Mouse (Mus musculus) gastrocnemius, postnatal 4 days (tissue): Measurements from ENCODE around the gene Mtx3. TPM values are rescaled to one million over a fixed set of nuclear protein-coding genes. Genes with fewer than 3 reads are reported as not detected.
"Not testable (repeated sequence)": the region's sequence is repeated elsewhere in the genome, so short reads cannot be mapped to it uniquely, and the experiment has no call there.

Experiments
- DNase-seq, 2 experiments: peaks; one replicate each; pipeline ENCODE4 v3.0.0; 2021 to 2022; ENCODE audit warnings: low spot score in 2 of 2, mixed read lengths in 2 of 2
- long read RNA-seq, 2 experiments: library from polyadenylated mRNA; stranded (forward); transcript quantifications; one replicate each; pipeline ENCODE4 v2.0.0; 2021
- total RNA-seq, 2 experiments: library from RNA; stranded (reverse); gene quantifications; 2 replicates each; pipeline ENCODE4 v1.2.3; 2021

Mtx3 gene
- total RNA-seq, result 10 to 100 TPM; 13.7 to 14.9 TPM
- long read RNA-seq, experiment 1, result 0 reads
- long read RNA-seq, experiment 2, partial matches to known transcripts, result 0 of 3 reads
- long read RNA-seq, experiment 2, other reads (novel, unspliced or antisense), result 3 of 3 reads

DNA sequence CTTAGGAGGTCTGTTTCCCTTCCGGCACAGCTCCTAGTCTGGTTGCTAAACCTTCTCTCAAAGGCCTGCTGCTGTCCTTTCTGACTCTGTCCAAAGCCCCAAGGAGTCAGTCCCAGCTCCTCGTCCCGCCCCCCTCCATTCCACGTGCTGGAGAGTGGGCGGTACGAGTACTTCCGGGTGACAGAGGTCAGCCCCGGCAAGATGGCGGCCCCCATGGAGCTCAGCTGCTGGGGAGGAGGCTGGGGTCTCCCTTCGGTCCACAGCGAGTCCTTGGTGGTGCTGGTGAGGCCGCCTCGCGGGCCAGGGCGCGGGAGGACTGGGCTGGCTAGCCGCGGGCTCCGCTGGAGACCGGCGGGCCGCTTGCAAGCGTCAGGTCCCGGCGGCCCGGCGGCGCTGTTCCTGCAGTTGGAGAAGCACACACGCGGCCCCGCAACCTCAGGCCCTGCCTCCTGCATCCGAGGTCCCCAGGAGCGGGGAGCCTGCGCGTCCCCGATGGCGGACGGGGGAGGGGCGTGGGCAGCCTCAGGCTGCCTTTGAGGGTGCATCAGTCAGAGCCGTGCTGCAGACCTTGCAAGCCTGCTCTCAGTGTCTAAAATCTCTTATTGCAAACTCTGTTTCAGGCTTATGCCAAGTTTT is at the start of gene Mtx3:
Gene Mtx3, plus strand, starts transcription at position 175 of the 636 bp plus-strand sequence.
- DNase-seq, result peak; percentile 77 to 89

DNA sequence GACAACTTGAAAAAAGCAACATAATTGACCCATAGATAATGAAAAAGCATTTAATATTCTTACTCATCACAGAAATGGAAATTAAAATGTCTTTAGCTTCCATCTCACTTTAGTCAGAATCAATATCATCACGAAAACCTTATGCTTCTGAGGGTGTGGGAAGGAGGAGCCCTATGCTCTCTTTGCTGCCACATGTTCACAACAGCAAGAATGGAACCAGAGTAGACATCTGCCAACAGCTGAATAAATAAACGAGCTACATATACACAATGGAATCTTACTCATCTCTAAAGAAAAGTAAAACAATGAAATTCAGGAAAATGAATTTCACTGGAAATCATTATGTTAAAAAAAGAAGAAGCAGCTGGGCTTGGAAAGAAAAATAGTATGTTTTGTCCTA is 45.7 kb upstream of the Mtx3 start:
- no peak for DNase-seq

DNA sequence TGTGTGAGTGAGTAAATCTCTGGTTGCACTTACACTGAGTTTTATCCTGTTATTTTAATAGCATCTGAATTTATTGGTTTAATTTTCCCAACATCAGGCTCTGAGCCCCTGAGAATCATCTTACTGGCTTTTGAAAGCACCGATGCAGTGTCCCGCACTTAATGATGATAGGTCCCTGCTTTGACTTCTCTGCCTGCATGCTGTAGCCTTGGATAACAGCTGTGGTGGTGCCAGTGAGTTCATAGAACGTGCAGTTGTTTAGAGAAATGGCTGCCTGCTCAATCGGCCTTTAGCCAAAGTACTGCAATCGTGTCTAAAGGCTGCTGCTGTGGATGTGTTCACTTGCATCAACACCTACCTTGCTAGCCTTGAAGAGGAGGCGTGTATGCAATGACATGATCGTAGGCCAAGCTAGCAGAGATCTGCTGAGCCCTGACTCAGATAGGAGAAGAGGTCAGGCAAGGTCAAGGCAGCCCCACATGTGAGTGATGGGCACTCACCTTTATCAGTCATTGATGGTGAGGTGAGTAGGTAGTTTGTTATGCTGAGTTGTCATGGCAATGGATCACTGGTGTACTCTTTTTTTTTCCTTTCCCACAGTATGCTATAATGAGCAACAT is 45.1 kb upstream of the Mtx3 start:
- no peak for DNase-seq

DNA sequence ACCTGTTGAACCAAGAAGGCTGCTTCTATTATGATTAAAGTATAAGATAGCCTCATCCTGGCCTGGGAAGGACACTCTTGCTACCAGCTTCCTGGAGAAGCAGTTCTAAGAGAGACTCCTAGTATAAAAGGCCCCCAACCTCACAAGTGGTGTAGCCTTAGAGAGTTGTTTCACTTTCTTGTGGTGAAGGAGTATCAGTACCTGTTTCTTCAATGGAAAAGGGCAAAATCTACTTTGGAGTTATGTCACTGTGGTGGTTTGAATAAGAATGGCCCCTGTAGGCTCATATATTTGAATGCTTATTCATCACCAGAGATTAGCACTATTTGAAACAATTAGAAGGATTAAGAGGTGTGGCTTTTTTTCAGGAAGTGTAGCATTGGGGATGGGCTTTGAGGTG is 37.8 kb upstream of the Mtx3 start:
- DNase-seq, result no peak

DNA sequence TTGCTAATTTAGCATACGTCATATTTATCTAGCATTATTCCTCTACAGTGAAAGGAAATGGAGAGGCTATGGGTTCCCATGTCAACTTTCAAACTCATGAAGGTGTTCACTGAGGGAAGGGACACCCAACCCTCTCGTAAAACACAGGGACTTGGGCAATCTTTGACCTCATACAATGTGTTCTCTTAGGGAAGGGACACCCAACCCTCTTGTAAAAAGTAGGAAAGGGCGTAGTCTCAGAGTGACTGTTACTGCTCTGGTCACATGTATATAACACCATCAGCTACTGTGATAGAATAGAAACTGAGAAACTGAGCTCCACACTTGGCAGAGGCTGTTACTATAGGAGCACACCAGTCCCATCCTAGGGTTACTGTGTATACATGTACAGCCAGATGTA is 36.7 kb upstream of the Mtx3 start:
- no peak for DNase-seq

DNA sequence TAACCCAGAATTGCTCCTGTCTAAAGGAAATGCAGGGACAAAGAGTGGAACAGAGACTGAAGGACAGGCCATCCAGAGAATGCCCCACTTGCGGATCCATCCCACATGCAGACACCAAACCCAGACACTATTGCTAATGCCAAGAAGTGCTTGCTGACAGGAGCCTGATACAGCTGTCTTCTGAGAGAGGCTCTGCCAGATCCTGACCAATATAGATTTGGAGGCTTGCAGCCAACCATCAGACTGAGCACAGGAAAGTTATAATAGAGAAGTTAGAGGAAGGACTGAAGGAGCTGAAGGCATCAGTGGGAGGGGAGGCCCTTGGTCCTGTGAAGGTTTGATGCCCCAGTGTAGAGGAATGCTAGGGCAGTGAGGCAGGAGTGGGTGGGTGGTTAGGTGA is 34.0 kb upstream of the Mtx3 start:
- DNase-seq, result not testable (repeated sequence)

DNA sequence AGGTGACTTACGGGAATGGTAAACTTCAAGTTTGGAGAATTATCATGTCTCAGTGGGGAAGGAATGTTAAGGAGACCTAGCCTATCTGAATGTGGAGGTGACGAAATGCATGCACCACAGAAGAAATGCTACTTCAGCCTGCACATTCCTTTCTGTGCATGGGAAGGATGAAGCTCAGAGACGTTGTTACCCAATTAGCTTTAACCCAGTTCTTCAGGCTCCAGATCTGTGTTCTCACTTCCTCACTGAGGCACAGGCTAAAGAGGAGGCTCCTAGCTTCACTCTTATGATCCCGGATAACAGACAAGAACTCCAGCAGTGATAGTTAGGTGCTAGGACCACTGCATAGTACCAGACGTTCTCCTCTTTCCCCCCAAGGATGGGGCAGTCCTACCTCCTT is 28.2 kb upstream of the Mtx3 start:
- DNase-seq, result no peak

DNA sequence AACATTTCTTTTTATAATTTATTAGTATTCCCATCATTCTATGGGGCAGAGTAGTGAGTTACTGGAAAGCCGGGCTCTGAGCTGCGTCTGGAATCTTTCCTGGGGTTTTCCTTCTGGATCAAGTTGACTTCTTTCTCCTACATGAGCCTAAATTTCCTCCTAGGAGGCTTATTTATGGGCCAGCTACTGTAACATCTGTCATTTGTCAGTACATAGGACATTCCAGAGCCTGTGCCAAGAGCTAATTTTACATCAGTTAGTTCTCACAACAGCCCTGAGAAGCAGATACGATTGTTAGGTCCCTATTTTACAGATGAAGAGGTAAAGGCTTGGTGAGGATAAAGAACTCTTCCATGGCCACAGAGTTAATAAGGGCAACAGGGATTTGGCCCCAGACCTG is 27.2 kb upstream of the Mtx3 start:
- no peak for DNase-seq

DNA sequence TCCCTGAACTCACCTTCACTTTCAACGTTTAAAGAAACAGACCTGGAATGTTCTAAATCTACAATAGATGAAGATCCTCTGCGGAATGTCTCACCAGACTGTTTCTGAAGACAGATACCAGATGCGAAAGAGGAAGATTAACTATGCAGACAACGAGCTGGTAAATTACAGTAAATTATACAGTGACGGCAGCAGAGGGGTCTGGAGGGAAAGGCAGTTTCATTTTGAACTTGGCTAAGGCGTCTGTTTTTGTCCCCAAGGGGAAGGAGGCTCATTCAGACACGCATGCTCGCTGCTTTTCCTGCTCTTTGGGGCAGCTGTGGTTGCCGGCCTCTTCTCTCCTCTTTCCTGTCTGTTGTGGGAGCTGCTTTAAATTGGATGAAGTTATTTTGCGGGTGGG is 15.7 kb upstream of the Mtx3 start:
- peak in 1 of 2 experiments; percentile 21 for DNase-seq

DNA sequence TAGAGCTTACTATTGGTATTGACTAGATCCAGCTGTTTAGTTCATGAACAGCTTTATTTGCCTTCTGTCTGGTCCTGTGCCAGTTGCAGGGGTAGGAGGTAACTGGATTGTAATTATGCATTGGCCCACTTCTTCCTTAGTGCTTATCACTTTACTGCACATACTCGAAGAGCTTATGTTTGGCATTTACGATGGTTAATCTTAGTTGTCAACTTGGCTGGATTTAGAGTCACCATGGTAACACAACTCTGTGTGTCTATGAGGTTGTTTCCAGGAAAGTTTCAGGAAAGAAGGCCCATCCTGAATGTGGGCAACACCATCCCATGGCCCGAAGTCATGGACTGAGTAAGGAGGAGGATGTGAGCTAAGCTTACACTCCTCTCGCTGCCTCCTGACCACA is 11.4 kb upstream of the Mtx3 start:
- DNase-seq, result no peak

DNA sequence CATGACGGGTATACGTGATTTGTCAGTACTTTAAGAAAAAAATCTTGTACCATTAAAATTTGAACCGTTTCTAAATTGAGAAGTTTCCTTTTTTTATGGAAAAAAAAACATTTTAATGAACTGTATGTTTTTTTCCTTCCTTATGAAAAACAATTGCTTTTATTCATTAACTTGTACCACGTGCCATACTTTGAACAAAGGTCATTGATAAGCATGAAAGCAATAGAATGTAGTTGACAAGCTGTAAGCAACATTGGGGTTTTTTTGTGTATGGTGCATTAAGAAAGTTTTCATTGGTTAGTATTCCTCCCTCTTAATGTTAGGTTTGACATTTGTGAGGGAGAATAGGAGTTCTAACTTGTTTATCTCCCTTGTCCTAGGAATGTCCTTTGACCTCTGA is 1.9 kb downstream of the Mtx3 start:
- no peak for DNase-seq

DNA sequence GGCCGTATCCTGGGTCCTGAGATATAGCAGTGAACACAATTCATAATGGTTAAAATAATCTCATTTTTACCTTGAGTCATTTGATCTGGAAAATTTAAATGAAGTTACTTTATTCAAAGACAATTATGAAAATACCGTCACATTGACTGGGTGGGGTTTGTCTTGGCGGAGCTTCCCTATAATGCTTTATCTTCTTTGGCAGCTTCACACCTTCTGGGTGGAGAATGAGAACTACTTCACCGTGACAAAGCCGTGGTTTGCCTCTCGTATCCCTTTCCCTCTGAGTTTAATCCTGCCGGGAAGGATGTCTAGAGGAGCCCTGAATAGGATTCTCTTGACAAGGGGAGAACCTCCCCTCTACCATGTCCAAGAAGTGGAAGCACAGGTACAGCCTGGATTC is 2.8 kb downstream of the Mtx3 start:
- DNase-seq, result no peak

DNA sequence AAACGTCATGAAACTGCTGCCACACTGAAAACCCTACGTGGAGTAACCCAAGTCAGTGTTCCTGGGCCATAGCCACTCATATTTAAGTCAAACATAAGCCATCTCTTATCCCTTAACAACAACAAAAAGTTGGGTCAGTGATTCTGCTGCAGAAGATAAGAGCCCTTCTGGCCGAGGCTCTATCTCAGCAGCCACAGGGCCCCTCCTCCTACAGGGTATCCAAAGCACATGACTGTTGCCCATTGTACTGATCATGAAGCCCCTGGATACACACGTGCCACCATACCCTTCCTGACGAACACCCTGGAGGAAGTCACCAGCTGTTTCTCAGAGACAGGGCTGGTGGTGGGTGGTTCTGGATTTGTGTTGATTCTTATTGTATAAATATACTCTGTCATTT is 3.4 kb downstream of the Mtx3 start:
- no peak for DNase-seq

DNA sequence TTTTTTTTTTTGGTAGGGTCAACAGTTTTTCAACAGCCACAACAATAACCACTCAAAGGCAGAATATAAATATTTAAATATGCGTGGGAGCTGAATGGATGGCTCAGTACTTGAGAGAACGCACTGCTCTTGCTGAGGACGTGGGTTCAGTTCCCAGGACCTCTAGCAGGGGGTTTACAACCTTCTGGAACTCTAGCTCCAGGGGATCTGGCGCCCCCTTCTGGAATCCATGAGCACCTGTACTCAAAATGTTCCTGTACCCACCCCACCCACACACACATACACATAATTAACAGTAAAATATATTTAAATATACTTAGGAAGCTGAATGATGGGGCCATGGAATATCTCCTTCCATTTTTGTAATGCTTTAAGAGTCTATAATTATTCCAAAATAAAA is 11.3 kb downstream of the Mtx3 start:
- DNase-seq, result peak in 1 of 2 experiments; percentile 5

DNA sequence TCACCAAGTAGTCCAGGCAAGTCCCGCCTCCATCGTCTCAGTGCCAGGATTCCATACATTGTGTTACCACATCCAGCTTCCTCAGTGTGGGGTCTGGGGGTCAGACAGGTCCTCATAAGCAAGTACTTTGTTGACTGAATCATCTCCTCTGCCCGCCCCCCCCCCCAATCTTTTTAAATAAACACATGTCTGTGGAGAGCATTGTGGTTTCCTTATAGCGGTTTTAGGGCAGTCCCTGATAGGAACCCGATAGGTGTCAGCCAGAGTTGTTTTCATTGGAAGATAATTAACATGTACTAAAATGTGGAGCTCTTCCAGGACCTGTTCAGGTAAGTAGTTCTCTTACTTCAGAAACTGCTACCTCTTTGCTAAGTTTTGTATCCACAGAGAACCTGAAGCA is 14.2 kb downstream of the Mtx3 start:
- peak in 1 of 2 experiments; percentile 5 for DNase-seq

DNA sequence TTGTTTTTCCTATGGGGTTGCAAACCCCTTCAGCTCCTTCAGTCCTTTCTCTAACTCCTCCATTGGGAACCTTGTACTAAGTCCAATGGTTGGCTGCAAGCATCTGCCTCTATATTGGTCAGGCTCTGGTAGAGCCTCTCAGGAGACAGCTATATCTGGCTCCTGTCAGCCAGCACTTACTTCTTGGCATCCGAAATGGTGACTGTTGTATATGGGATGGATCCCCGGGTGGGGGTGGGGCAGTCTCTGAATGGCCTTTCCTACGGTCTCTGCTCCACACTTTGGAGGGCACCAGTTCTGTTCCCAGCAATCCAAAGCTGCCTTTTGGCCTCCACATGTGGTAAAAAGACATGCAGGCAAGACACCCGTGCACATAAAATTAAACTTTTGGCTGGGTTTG is 15.4 kb downstream of the Mtx3 start:
- DNase-seq, result peak in 1 of 2 experiments; percentile 8

DNA sequence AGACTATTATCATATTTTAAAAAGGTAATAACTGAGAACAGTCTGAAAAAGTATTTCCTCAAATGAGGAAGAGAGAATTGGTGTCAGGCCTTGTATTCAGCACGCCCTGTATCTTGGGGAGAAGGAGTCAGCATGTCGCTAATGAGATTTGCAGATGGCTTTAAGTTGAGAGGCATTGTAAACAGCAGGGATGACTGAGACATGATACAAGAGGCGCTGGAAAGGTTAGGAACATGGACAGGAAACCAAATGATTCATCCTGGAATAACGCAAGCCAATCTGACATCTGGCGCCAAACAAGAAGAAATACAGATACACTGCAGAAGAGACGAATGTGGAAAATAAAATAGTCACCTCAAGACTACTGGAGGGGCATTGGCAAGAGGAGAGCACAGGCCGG is 20.8 kb downstream of the Mtx3 start:
- DNase-seq, result no peak

DNA sequence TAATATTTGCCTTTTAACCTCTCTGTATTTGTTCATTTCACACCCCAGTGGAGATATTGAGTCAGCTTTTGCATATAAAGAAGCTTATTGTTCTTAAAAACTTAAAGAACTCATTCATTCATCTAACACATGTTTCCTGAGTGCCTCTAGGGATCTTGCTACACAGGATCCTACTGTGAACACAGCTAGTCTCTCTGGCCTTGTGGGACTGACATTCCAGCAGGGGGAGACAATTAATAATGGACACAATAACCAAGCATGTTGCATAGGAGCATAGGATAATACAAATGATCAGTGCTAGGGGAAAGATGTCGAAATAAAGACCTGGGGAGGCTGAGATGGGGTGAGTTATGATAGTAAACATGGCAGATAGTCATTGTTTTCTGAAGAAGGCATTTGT is 22.1 kb downstream of the Mtx3 start:
- DNase-seq, result no peak

DNA sequence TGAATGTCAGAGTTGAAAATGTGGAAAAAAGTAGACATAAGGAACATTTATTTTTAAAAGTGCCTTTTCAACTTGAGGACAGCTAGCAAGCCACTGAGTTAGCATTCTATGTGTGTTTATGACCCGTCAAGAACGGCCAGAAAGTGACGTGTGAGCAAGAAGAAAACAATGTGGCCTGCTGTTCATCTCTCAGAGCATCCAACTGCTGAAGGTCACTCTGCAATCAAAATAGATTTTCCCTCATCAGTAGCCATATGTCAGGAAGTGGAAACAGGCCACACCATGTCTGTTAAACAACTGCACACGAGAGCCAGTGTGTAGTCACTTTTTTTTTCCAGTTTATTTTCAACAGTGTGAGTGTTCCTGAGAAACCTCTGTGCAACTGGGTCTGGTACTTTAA is 35.0 kb downstream of the Mtx3 start:
- DNase-seq, result peak in 1 of 2 experiments; percentile 5

DNA sequence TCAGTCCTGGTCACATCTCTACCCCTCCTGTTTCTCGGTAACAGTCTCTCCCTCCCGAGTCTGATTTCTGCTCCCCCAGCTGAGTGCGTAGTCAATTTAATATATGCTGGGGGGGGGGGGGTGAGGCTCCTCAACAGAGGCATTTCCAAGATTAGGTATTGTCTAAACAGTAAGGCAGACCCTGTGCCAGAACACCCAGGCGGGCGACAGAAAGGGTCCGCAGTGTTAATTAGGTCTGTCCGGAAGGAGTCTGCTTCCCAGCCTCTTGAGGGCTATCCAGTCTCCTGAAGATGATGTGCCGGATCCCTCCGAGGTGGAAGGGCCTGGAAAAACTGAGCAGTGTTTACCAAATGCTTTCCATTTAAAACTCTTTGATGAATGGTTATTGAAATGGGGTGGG is 35.4 kb downstream of the Mtx3 start:
- peak in 1 of 2 experiments; percentile 8 for DNase-seq

DNA sequence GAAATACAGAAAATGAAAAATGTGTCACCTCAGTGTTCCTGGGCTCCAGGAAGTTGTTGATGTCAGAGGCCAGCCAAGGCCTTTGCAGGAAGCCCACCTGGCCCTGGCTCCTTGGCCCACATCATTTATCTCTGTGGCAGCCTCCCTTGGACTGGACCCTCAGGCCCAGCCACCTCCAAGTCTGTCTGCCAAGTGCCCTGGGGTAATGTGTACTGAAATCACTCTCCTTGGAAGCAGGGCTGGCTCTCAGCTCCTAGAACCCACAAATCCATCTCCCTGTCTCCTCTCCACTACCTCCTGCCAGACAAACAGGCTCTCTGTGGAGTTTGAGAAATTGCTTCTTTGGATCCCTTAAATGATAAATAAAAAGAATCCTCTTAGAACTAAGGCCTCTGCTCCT is 36.0 kb downstream of the Mtx3 start:
- peak in 1 of 2 experiments; percentile 7 for DNase-seq

DNA sequence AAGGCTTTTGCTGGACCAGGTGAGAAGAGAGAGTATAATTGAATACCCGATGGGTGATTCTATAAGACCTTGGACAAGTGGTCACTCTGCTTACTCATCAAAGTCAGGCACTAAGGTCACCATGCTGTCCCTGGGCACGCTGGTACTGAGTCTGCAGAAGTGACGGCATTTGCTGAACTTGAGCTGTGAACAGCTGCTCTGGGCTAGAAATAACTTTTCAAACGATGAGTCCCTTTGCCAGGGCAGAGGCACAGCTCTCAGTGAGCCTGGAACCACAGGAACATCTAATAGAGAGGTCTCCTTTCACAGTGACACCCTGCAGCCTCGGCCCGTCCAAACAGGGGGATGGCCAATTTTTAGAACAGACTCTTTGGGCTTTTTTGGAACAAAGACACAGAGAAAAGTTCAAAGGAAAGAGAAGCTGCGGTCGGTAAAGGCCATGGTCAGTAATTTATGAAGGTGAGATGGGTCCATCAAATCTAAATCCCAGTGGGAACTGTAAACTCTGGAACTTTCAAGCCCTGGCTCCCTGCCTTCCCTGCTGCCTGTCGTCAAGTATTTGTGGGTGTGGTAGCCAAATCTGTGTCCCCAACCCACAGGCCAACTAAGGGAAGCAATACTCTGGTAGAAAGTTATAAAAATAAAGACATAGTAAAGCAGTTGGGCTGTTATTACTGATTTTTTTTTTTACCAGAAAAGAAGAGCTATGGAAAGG is 37.9 kb downstream of the Mtx3 start:
- peak in 1 of 2 experiments; percentile 28 for DNase-seq
